Mouse (Mus musculus) G1E (cell line): ENCODE data around the gene Kirrel. TPM values are rescaled to one million over a fixed set of nuclear protein-coding genes. Genes with fewer than 3 reads are reported as not detected.
"Not testable (repeated sequence)": the region's sequence is repeated elsewhere in the genome, so short reads cannot be mapped to it uniquely, and the experiment has no call there.

Experiments used
- ATAC-seq: 2 replicates; pipeline ENCODE4 v1.8.0; 2016; ENCODE audit warnings: mild to moderate bottlenecking; ENCODE audit not compliant: insufficient number of reproducible peaks, poor library complexity, low FRiP score, severe bottlenecking; ENCODE audit errors: extremely low read depth
- DNase-seq: peaks from one replicate; pipeline ENCODE4 v3.0.0; 2012; ENCODE audit warnings: low spot score
- H3K27me3 ChIP-seq: 2 replicates; pipeline ENCODE4 v1.6.1; 2012; ENCODE audit warnings: mild to moderate bottlenecking, low read length, inconsistent platforms; ENCODE audit not compliant: insufficient read depth
- H3K36me3 ChIP-seq: replicated peaks from 2 replicates; pipeline ENCODE3; 2012; ENCODE audit warnings: mild to moderate bottlenecking, inconsistent platforms
- H3K4me1 ChIP-seq: 2 replicates; pipeline ENCODE4 v1.6.1; 2012; ENCODE audit warnings: low read depth, low read length, inconsistent platforms, mixed read lengths; ENCODE audit not compliant: insufficient read depth
- H3K4me3 ChIP-seq: 2 replicates; pipeline ENCODE4 v1.5.1; 2012; ENCODE audit warnings: low read depth, mild to moderate bottlenecking, inconsistent platforms, low read length, moderate library complexity, mixed read lengths
- H3K9me3 ChIP-seq: replicated peaks from 2 replicates; pipeline ENCODE4 v1.6.1; 2012; ENCODE audit warnings: inconsistent platforms
- CTCF ChIP-seq: IDR thresholded peaks from 2 replicates; pipeline ENCODE4 v1.5.1; 2012; ENCODE audit warnings: low read depth, low read length, inconsistent platforms, mixed read lengths
- GATA1 ChIP-seq: IDR thresholded peaks from 2 replicates; pipeline ENCODE4 v1.6.1; 2012; ENCODE audit warnings: borderline replicate concordance, low read length, inconsistent platforms, mixed read lengths
- GATA2 ChIP-seq: IDR thresholded peaks from 2 replicates; pipeline ENCODE4 v1.6.1; 2012; ENCODE audit warnings: low read depth, low read length, inconsistent platforms, borderline replicate concordance
- POLR2AphosphoS5 ChIP-seq: IDR thresholded peaks from 2 replicates; pipeline ENCODE4 v1.6.1; 2012; ENCODE audit warnings: low read depth, low read length, inconsistent platforms; ENCODE audit not compliant: insufficient replicate concordance
- TAL1 ChIP-seq: conservative IDR thresholded peaks from 2 replicates; pipeline ENCODE4 v1.6.1; 2012; ENCODE audit warnings: low read depth, low read length, inconsistent platforms, mixed read lengths
- polyA plus RNA-seq: library from polyadenylated mRNA; stranded (reverse); fragments of >175 nt; gene quantifications from 2 replicates; pipeline ENCODE4 v1.2.3, GENCODE M21; 2012
- total RNA-seq, 2 experiments: library from RNA; stranded (forward) in 1 of 2; stranded (reverse) in 1 of 2; fragments of 200-1000 nt in 1 of 2; fragments of >200 nt in 1 of 2; fragmentation: Nextera tagmentation in 1 of 2; gene quantifications; 2 replicates each; pipeline ENCODE4 v1.2.3; 2014 to 2017

The Kirrel gene
- total and polyA plus RNA-seq, 3 experiments, result 0.11 TPM; not detected in 2

DNA sequence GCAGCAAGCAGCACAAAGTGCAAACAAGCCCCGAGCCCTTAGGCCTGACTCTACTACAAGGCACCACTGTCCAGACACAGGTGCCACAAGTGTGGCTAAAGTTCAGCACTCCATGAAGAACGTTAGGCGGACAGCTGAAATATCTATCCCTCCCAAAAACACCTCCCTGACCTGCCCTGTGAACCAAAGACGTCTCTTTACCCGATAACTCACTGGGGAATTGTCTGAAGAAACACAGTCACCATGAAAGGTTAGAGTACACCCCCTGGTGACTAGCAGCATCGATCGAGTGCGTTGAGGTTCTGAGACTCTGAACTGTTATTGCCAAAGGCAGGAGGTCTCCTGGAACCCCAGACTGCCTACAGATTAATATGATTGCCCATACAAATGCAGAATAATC is 59.3 kb downstream of the Kirrel start:
- TF ChIP-seq POLR2AphosphoS5 (no peak), GATA2 (no peak), GATA1 (no peak), TAL1 (no peak), CTCF (no peak)
- no peaks in the 10 kb centered on the region for H3K9me3 ChIP-seq
- no peaks in the 10 kb centered on the region; the same call in 1 of the 2 replicates for H3K27me3 ChIP-seq
- H3K36me3 ChIP-seq, result no peaks in the 10 kb centered on the region
- no peaks in the 10 kb centered on the region for H3K4me1 ChIP-seq
- H3K4me3 ChIP-seq, result no peak overlapping the region
- no peak for ATAC-seq
- DNase-seq, result no peak

DNA sequence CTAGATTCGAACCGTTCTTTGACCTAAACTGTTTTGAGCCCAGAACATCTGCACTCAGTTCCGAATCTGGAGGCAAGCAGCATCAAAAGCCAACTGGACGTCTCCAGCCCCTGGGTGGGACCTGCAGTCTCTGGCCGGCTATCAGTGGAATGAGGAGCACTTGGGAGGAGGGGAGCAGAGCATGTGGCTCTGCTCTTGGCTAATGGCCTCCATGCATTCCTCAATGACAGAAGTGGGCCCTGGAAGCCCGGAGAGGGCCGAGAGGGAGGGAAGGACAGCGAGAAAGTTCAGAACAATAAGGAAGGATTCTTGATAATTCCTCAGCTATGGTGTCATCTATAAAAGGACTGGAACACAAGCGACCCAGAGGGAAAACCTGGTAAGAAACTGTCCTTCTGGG is 59.7 kb downstream of the Kirrel start:
- no peak for DNase-seq

DNA sequence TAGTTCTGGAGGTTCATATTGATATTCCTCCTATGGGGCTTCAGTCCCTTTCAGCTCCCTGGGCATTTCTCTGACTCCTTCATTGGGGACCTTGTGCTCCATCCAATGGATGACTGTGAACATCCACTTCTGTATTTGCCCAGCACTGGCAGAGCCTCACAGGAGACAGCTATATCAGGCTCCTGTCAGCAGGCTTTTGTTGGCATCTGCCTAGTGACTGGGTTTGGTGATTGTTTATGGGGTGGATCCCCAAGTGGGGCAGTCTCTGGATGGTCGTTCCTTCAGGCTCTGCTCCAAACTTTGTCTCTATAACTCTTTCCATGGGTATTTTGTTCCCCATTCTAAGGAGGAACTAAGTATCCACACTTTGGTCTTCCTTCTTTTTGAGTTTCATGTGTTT is 60.7 kb downstream of the Kirrel start:
- not testable (repeated sequence) for H3K9me3 ChIP-seq, H3K4me1 ChIP-seq, H3K4me3 ChIP-seq, H3K27me3 ChIP-seq, ATAC-seq, DNase-seq, H3K36me3 ChIP-seq

More for the DNA sequence above, 59.7 kb downstream of the Kirrel start:
- H3K4me1 ChIP-seq, result no peaks in the 10 kb centered on the region
- no peaks in the 10 kb centered on the region for H3K9me3 ChIP-seq
- H3K36me3 ChIP-seq, result no peaks in the 10 kb centered on the region
- no peak overlapping the region for H3K4me3 ChIP-seq
- H3K27me3 ChIP-seq, result no peaks in the 10 kb centered on the region; the same call in 1 of the 2 replicates
- ATAC-seq, result no peak
- TF ChIP-seq CTCF, result no peak
- no peak for TF ChIP-seq POLR2AphosphoS5
- TF ChIP-seq GATA2, result no peak
- no peak for TF ChIP-seq TAL1
- no peak for TF ChIP-seq GATA1

GRCm38 (mm10) chr3:87112264-87112663 is 62.3 kb downstream of the Kirrel start:
- Histone ChIP-seq H3K9me3 (no peaks in the 10 kb centered on the region), H3K36me3 (no peaks in the 10 kb centered on the region), H3K4me1 (no peaks in the 10 kb centered on the region), H3K4me3 (no peak overlapping the region), H3K27me3 (no peaks in the 10 kb centered on the region; the same call in 1 of the 2 replicates)
- ATAC-seq (no peak), DNase-seq (no peak)
- TF ChIP-seq TAL1 (no peak), GATA2 (no peak), POLR2AphosphoS5 (no peak), GATA1 (no peak), CTCF (no peak)

DNA sequence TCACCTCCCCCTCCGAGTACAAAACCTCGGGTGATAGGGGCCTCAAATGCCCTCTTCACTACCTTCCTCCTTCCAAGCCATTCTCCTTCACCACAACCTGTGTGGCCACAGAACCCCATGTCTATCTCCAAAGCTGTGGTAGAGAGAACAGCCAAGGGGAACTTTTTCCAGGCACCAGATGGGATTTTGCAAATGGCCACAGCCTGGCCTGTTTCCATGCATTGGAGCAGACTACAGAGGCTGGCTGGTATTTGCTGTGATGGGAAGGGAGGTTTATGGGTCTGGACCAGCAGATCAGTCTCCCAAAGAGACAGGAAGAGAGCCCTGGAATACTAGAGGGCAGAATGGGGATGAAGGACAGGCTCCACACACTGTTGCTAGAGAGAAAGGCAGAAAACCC is 69.7 kb downstream of the Kirrel start:
- DNase-seq, result no peak
- H3K9me3 ChIP-seq, result no peaks in the 10 kb centered on the region
- ATAC-seq, result no peak
- TF ChIP-seq TAL1 (no peak), POLR2AphosphoS5 (no peak), GATA2 (no peak), GATA1 (no peak), CTCF (no peak)
- no peaks in the 10 kb centered on the region for H3K36me3 ChIP-seq
- no peaks in the 10 kb centered on the region for H3K27me3 ChIP-seq
- H3K4me1 ChIP-seq, result no peaks in the 10 kb centered on the region
- no peak overlapping the region for H3K4me3 ChIP-seq

DNA sequence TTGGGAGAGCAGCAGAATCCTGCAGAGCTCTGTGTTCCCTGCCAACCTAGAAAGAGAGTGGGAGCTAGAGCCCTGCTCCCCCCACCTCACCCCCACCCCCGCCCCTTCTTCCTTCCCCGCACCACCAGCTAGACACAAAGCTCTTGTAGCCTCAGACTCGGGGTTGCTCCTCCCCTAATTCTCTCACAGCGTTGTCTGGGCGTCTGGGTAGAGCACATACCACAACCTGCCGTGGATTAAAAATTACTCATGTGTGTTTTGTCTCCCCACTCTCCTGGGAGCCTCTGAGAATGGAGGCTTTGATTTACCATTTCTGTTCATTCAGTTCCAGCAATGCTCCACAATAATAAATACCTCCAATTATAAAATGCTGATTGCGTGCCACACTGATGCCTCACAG is 72.2 kb downstream of the Kirrel start:
- Histone ChIP-seq H3K4me3 (no peak overlapping the region), H3K9me3 (no peaks in the 10 kb centered on the region), H3K27me3 (peaks cover 3% of the 10 kb centered on the region; the same call in 1 of the 2 replicates), H3K4me1 (no peaks in the 10 kb centered on the region), H3K36me3 (no peaks in the 10 kb centered on the region)
- TF ChIP-seq POLR2AphosphoS5 (no peak), GATA1 (no peak), TAL1 (no peak), CTCF (no peak), GATA2 (no peak)
- ATAC-seq (no peak), DNase-seq (no peak)

DNA sequence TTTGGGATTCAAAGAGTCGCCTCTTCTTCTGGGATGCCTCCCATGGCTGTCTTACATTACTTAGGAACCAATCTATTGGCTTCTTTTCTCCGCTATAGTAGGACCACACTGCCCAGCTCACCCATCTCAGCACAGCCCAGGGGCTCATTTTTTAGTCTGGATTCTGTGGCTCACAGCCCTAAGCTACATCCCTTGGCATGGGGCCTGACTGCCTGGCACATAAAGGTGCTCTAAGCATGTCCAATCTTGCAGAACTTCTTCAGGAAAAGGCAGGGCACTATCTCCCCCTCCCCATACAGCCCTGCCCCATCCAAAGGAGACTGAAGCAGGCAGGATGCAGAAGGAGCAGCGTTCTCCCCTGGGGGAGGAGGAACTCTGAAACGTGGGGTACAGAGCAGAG is 73.6 kb downstream of the Kirrel start:
- ATAC-seq (no peak), DNase-seq (no peak)
- Histone ChIP-seq H3K4me3 (no peak overlapping the region), H3K27me3 (peaks cover 3% of the 10 kb centered on the region; the same call in 1 of the 2 replicates), H3K4me1 (no peaks in the 10 kb centered on the region), H3K36me3 (no peaks in the 10 kb centered on the region), H3K9me3 (no peaks in the 10 kb centered on the region)
- TF ChIP-seq GATA2 (no peak), CTCF (no peak), POLR2AphosphoS5 (no peak), GATA1 (no peak), TAL1 (no peak)
